Mouse (Mus musculus): ENCODE data around the gene Tent4a. TPM values are rescaled to one million over a fixed set of nuclear protein-coding genes. Genes with fewer than 3 reads are reported as not detected.

Tent4a gene
- total and polyA plus RNA-seq, 3 experiments: 3.6 to 8.8 (median 5.7) TPM

DNA sequence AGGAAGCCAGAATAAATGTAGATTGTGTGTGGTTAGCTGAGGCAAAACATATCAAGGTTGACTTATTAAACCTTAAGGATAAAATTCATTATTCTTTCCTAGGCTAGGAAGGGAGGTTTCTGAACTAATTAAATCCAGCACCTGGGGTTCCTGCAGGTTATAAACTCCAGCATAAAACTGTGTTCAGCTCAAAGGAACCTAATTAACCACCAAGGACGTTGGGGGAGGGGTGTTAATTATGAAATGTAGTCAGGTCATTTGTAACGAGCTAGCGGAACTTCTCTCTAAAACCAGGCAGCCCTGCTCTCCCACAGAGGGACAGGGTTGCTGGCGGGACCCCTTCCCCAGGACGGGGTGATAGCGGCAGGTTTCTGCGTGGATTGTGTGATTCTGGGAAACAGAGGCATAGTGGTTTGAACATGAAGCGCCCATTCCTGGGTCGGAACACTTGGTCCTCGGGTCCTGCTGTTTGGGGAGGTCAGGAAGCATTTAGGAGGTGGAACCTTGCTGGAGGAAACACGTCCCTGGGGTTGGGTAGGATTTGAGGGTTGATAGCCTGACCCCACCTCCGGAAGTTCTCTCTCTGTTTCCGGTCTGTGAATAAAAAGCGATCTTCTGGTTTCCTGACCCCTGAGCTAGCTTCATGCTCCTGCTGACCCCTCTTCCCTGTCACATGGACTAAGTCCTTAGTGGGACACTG, 78.8 kb downstream of the Tent4a start:
- dilution Hi-C loops (cut with MboI; ENCODE audit: extremely low pct_ligation_motif_present, extremely low pct_unique_long_range_greater_than_20kb, low sequenced_read_pairs): no loop called here
- no peak overlapping the region for H3K4me2 ChIP-seq (ENCODE audit: insufficient read depth, low read depth, poor library complexity, severe bottlenecking)
- no peak for DNase-seq (ENCODE audit: extremely low read depth)
- H3K4me3 ChIP-seq (replicated peaks in 1 of 3; ENCODE audit: low read depth in 2 of 3, low read length in 2 of 3, poor library complexity in 1 of 3): no peak overlapping the region
- H3K4me1 ChIP-seq (ENCODE audit: control insufficient read depth in 1 of 2, insufficient read depth in 2 of 2): peaks cover 0 to 5% of the 10 kb centered on the region in 2 experiments; a peak in 2 of 4 replicates
- no peaks in the 10 kb centered on the region for H3K27me3 ChIP-seq (replicated peaks)
- H3K79me2 ChIP-seq (replicated peaks; ENCODE audit: control insufficient read depth, extremely low read depth, insufficient read depth, poor library complexity, severe bottlenecking): no peaks in the 10 kb centered on the region
- H3K9me3 ChIP-seq (replicated peaks; ENCODE audit: low read length): no peaks in the 10 kb centered on the region
- no peak for TF ChIP-seq EP300 (IDR thresholded peaks at IDR 0.05; ENCODE audit: low read length)
- TF ChIP-seq ZMIZ1 (IDR thresholded peaks at IDR 0.05; ENCODE audit: low read depth, low read length): no peak
- no peak for TF ChIP-seq POLR2AphosphoS2 (IDR thresholded peaks at IDR 0.05; ENCODE audit: low read depth, low read length)
- no peak for TF ChIP-seq TCF12 (IDR thresholded peaks at IDR 0.05; ENCODE audit: low read depth, low read length)
- TF ChIP-seq UBTF (IDR thresholded peaks at IDR 0.05; ENCODE audit: low read depth, low read length): no peak
- no peak for TF ChIP-seq BHLHE40 (IDR thresholded peaks at IDR 0.05; ENCODE audit: low read depth, low read length)
- no peak for TF ChIP-seq TBP (conservative IDR thresholded peaks at IDR 0.05; ENCODE audit: low read depth, low read length)
- no peak for TF ChIP-seq SMC3 (IDR thresholded peaks at IDR 0.05; ENCODE audit: low read depth, low read length)
- TF ChIP-seq E2F4 (IDR thresholded peaks at IDR 0.05; ENCODE audit: insufficient replicate concordance, low read depth, low read length): no peak
- TF ChIP-seq ZNF384 (IDR thresholded peaks at IDR 0.05; ENCODE audit: low read depth, low read length): no peak
- in situ Hi-C loops (cut with MboI; ENCODE audit: low pct_ligation_motif_present, low pct_unique_long_range_greater_than_20kb, low sequenced_read_pairs): loop anchor here (10.0 kb wide), 2 partner anchors 71 to 871 kb away; partner anchors contain the start of genes Fastkd3 and Mtrr
- H3K9ac ChIP-seq (ENCODE audit: insufficient read depth, low read depth): no peak overlapping the region
- H3K27ac ChIP-seq (ENCODE audit: insufficient read depth, low read depth): no peak overlapping the region
- no peaks in the 10 kb centered on the region for H3K36me3 ChIP-seq (replicated peaks in 1 of 2; ENCODE audit: control insufficient read depth in 1 of 2, insufficient read depth in 1 of 2, low read length in 1 of 2)

Other genes with a start within 250 kb of the Tent4a start
- gene Nsun2, start 871 bp downstream of the Tent4a start, total RNA-seq (2012; rRNA removed): 178 and 236 TPM in 2 replicates
- gene Nsun2, start 871 bp downstream of the Tent4a start, total RNA-seq (2014; rRNA removed): 273 and 279 TPM in 2 replicates
- 292 and 310 TPM in 2 replicates for gene Nsun2, start 871 bp downstream of the Tent4a start, polyA plus RNA-seq (2012; ENCODE audit: insufficient read length, low read depth)
- 0.84 and 2.3 TPM in 2 replicates for gene Srd5a1, start 76.8 kb upstream of the Tent4a start, total RNA-seq (2012; rRNA removed)
- gene Srd5a1, start 76.8 kb upstream of the Tent4a start, total RNA-seq (2014; rRNA removed): 1.4 and 2.4 TPM in 2 replicates
- gene Srd5a1, start 76.8 kb upstream of the Tent4a start, polyA plus RNA-seq (2012; ENCODE audit: insufficient read length, low read depth): 1.2 and 1.4 TPM in 2 replicates
- gene Ube2ql1, start 205.3 kb upstream of the Tent4a start, total RNA-seq (2012; rRNA removed): not detected in 2 replicates
- not detected in 2 replicates for gene Ube2ql1, start 205.3 kb upstream of the Tent4a start, total RNA-seq (2014; rRNA removed)
- gene Ube2ql1, start 205.3 kb upstream of the Tent4a start, polyA plus RNA-seq (2012; ENCODE audit: insufficient read length, low read depth): not detected in 2 replicates

All from CH12.LX (cell line).